Comparison of ENCODE assay signal across 14 mouse cellular contexts in genomic region chr9:56527951-56528350, GRCm38 (mm10).
A peak's percentile ranks its signal among the peaks of the same experiment; 100 is the strongest.
DNase-seq lines count a peak whose midpoint lies in the region.
"Had no signal": no experiment of that assay in that cellular context is flagged by ENCODE, and none has a peak within 500 bp of the region (broad histone marks: within the 10 kb centered on the region; RNA-seq: fewer than 3 reads in every experiment).

No protein-coding gene starts in this region.

- peak; percentile 66 for DNase-seq in retina, adult 2 months (ENCODE audit: low read depth, low spot score)
- DNase-seq in retina, embryonic 14.5 days (ENCODE audit: low spot score), result peak; percentile 42
- DNase-seq in retina, postnatal 7 days (ENCODE audit: low read depth, low spot score), result peak; percentile 86
- no peak for DNase-seq in urinary bladder, postnatal 4 days (ENCODE audit: low spot score in 2 of 2)
- DNase-seq in MN1 (ENCODE audit: low spot score), result no peak
- DNase-seq: adrenal gland, adult 8-10 months; adrenal gland, postnatal 14 days; adrenal gland, postnatal 36 days; cerebellum, adult 11-12 months; cerebellum, adult 2 months; cerebellum, adult 9-10 months; cerebellum, postnatal 10 days; cerebellum, postnatal 25 days; forebrain, postnatal 0 days had no signal

Comparison
In these comparisons a context has a peak if more than half of its experiments do, and no peak if none do; other contexts are left out.
1. DNase-seq: peak in retina, adult 2 months (single experiment), retina, embryonic 14.5 days (single experiment) and retina, postnatal 7 days (single experiment); none in urinary bladder, postnatal 4 days (0 of 2) and MN1 (single experiment).